Mouse (Mus musculus) hindbrain, embryonic 10.5 days (tissue): ENCODE measurements around the gene Odf3l2. TPM values are rescaled to one million over a fixed set of nuclear protein-coding genes. Genes with fewer than 3 reads are reported as not detected.

Source experiments
- DNase-seq: peaks from one replicate; pipeline ENCODE4 v3.0.0-alpha.2; 2017; ENCODE audit warnings: low spot score
- H3K27ac ChIP-seq: fragments of 300-500 bp; sonication (generic); 2 replicates; pipeline ENCODE4 v1.5.1; 2016; ENCODE audit warnings: mild to moderate bottlenecking, moderate library complexity
- H3K27me3 ChIP-seq: fragments of 300-500 bp; sonication (generic); 2 replicates; pipeline ENCODE4 v1.6.1; 2016; ENCODE audit warnings: mild to moderate bottlenecking; ENCODE audit not compliant: poor library complexity, insufficient read depth, severe bottlenecking
- H3K36me3 ChIP-seq: fragments of 300-500 bp; sonication (generic); 2 replicates; pipeline ENCODE4 v1.6.1; 2016; ENCODE audit warnings: mild to moderate bottlenecking, moderate library complexity
- H3K4me1 ChIP-seq: fragments of 300-500 bp; sonication (generic); replicated peaks from 2 replicates; pipeline ENCODE4 v1.6.1; 2016; ENCODE audit warnings: mild to moderate bottlenecking
- H3K4me3 ChIP-seq: fragments of 300-500 bp; sonication (generic); 2 replicates; pipeline ENCODE4 v1.5.1; 2016; ENCODE audit warnings: mild to moderate bottlenecking, moderate library complexity
- H3K9me3 ChIP-seq: fragments of 300-500 bp; sonication (generic); 2 replicates; pipeline ENCODE4 v1.6.1; 2016; ENCODE audit warnings: mild to moderate bottlenecking, moderate library complexity
- WGBS: fragments of 180-500 bp; shearing (Covaris S2); methylation state at CpG from one replicate; pipeline ENCODE4 v1.1.7; 2016; 5-methylcytosine and 5-hydroxymethylcytosine counted together
- polyA plus RNA-seq: library from polyadenylated mRNA; unstranded; fragments of >200 nt; fragmentation: Nextera tagmentation; extraction: Ambion mirVana; gene quantifications from 2 replicates; pipeline ENCODE4 v1.2.1, GENCODE M21; 2016

Gene Odf3l2
- polyA plus RNA-seq, 1 experiment from 2014 or later = not detected

DNA sequence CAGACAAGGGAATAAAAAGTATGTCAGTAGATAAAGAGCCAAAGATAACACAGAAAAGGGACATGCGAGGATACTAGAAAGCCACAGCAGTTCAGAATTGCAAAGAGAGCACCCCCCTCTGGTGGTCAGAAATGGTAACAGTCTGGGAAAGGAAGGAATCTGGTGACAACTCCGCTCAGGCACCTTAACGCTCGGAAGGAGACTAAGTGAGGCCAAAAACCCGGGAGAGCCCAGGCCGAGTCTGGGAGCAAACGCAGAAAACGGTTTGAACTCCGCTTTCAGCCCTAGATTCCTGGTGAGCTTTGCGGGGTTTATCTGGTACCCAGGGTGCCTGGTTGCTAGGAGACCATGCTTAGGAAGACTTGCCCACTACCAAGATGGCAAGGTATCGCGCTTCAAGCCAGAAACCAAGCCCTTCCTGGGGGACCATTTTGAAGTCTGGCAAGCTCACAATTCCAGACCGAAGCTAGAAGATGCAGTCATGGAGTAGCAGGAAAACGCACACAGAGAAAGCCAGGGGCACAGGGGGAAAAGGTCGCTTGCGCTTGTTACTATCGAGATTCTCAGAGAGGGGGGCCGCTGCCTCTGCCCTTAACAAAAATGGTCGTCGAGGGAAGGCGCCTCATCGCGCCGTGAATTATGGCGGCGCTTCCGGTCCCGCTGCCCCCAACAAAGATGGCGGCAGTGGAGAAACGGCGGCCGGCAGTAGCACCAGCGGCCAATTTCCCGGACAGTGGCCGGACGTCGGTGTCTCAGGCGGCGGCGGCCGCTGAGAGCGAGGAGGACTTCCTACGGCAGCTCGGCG is 23.4 kb upstream of the Odf3l2 start, which contains the start of gene Tpgs1:
Tpgs1 (plus strand) TSS at position 599 of the 805 bp plus-strand sequence.
- WGBS = under 1% methylated on average over 45 of the region's 45 CpGs

DNA sequence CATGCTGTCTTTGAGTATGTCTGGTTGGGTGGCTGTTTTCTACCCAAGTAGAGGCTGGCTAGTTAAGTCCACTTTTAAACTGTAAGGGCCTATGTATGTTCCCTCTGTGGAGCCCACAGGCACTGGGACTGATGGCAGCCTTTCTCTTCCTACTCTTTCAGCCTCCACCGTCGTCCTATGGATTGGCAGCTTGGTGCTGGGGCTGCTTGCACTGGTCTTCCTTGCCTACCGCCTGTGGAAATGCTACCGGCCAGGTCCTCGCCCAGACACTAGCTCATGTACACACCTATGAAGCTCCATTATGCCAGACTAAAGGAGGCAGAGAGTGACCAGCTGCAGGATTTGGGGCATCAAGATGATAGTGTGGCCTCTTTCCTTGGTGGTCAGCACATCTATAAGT is 22.5 kb upstream of the Odf3l2 start:
- DNase-seq = no peak
- Histone ChIP-seq H3K27me3 (no peaks in the 10 kb centered on the region), H3K4me1 (peaks cover 40% of the 10 kb centered on the region), H3K9me3 (no peaks in the 10 kb centered on the region), H3K36me3 (peaks cover 17% of the 10 kb centered on the region), H3K27ac (peak overlapping the region; percentile 98; the same call in 1 of the 2 replicates), H3K4me3 (peak overlapping the region; percentile 77; the same call in 1 of the 2 replicates)
- WGBS = 85% methylated on average over 5 of the region's 5 CpGs

More for the DNA sequence above, 23.4 kb upstream of the Odf3l2 start, which contains the start of gene Tpgs1:
- peak; percentile 93 for DNase-seq
- peaks cover 38% of the 10 kb centered on the region for H3K4me1 ChIP-seq
- H3K9me3 ChIP-seq = no peaks in the 10 kb centered on the region
- peaks cover 26% of the 10 kb centered on the region for H3K36me3 ChIP-seq
- H3K27me3 ChIP-seq = no peaks in the 10 kb centered on the region
- H3K27ac ChIP-seq = peak within 1 kb of the TSS; percentile 98
- peak within 1 kb of the TSS; percentile 77 for H3K4me3 ChIP-seq

DNA sequence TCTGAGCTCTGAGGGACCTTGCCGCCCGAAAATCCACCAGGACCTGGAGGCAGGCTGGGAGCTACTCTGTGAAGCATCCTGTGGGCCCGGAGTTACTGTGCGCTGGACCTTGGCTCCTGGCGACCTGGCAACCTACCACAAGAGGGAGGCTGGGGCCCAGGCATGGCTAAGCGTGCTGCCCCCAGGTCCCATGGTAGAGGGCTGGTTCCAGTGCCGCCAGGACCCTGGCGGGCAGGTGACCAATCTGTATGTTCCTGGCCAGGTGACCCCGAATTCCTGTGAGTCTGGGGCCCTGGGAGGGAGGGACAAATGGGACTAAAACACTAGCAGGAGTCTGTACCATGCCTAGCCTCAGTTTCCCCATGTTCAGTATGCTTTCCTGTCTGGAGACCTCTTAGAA is 21.0 kb upstream of the Odf3l2 start:
- WGBS = 70% methylated on average over 9 of the region's 9 CpGs

DNA sequence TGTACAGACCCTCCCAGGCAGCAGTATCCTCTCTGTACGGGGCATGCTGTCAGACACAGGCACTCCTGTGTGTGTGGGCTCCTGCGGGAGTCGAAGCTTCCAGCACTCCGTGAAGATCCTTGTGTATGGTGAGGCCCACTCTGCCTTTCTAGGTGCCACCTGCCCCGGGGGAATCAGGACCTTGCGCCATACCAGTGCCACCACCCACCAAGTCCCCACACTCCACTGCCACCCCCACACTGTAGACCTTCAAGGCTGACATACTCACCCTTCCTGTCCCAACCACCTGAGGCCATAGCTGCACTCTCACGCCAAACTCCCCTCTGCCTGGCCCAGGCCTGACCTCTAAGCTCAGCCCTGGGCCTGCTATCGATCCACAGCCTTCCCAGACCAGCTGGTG is 19.5 kb upstream of the Odf3l2 start:
- no peak for DNase-seq
- WGBS = 89% methylated on average over 8 of the region's 8 CpGs
- no peak overlapping the region for H3K27ac ChIP-seq
- no peaks in the 10 kb centered on the region for H3K36me3 ChIP-seq
- H3K27me3 ChIP-seq = no peaks in the 10 kb centered on the region
- H3K9me3 ChIP-seq = no peaks in the 10 kb centered on the region
- peaks cover 30% of the 10 kb centered on the region for H3K4me1 ChIP-seq
- H3K4me3 ChIP-seq = no peak overlapping the region

More for the DNA sequence above, 21.0 kb upstream of the Odf3l2 start:
- Histone ChIP-seq H3K4me3 (no peak overlapping the region), H3K4me1 (peaks cover 40% of the 10 kb centered on the region), H3K9me3 (no peaks in the 10 kb centered on the region), H3K36me3 (0 out of 2 replicates have a peak, but pooled peaks cover 2% of the 10 kb centered on the region), H3K27ac (no peak overlapping the region), H3K27me3 (no peaks in the 10 kb centered on the region)
- no peak for DNase-seq

DNA sequence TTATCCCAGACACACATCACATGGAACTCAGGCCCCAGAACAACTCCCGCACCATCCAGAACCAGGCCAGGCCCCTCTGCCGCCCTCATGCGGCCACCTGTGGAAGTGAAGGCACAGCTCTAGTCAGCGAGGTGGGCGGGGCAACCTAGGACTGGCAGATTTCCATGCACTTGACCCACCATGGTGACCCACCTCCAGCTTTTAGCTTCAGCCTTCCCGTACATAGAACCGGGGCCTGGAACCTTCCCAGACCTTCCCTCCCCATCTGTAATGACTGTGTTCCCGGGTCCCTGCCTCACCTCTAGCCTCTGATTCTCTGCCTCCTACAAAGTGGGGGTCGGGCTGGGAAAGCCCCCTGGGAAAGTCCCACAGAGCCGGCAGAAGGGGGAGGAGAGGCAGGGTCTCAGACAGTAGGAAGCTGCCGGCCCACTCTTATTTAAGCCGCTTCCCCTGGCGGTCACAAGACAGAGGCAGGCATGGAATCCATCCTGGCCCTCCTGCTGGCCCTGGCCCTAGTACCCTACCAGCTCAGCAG is 18.7 kb upstream of the Odf3l2 start, which contains the start of gene Madcam1:
Madcam1 (plus strand) TSS at position 429 of the 535 bp plus-strand sequence.
- Histone ChIP-seq H3K4me1 (peaks cover 28% of the 10 kb centered on the region), H3K27me3 (no peaks in the 10 kb centered on the region), H3K36me3 (no peaks in the 10 kb centered on the region), H3K27ac (no peak within 1 kb of the TSS), H3K9me3 (no peaks in the 10 kb centered on the region), H3K4me3 (no peak within 1 kb of the TSS)
- WGBS = 12% methylated on average over 13 of the region's 13 CpGs
- DNase-seq = peak; percentile 87

DNA sequence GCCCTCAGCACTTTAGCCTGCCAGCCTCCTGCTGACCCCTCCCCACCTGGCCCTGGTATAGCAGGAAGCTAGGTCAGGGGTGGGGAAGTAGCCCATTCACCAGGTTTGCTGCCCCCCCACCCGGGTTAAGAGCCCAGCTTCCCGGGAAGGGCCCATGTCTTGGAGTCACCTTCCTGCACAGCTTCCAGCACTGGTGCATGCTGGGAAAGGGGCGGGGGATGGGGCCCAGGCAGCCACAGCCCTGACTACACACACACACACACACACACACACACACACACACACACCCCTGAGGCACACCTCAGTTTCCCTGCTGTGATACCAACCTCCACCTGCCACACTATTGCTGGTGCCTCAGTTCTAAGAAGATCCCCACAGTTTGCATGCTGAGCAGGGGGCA is 16.3 kb upstream of the Odf3l2 start:
- 62% methylated on average over 3 of the region's 3 CpGs for WGBS
- Histone ChIP-seq H3K27me3 (no peaks in the 10 kb centered on the region), H3K9me3 (no peaks in the 10 kb centered on the region), H3K4me3 (no peak overlapping the region), H3K36me3 (no peaks in the 10 kb centered on the region), H3K4me1 (peaks cover 22% of the 10 kb centered on the region), H3K27ac (0 out of 2 replicates have a peak overlapping the region, but pooled peaks have one; percentile 36)
- no peak for DNase-seq

DNA sequence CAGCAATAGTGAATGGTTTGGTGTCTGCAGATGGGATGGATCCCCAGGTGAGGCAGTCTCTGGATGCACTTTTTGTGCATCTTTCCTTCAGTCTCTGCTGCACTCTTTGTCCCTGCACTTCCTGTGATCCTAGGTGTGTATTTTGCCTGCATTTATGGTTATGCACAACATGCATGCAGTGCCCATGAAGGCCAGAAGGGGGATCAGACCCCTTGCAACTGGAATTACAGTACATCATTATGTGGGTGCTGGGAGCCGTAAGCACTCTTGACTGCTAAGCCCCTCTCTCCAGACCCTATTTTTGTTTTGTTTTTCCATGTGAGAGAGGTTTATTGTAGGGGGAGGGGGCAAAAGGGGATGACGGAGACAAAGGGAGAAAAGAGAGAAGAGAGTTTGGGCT is 14.8 kb upstream of the Odf3l2 start:
- Histone ChIP-seq H3K9me3 (no peaks in the 10 kb centered on the region), H3K4me1 (peaks cover 21% of the 10 kb centered on the region), H3K36me3 (no peaks in the 10 kb centered on the region), H3K27me3 (no peaks in the 10 kb centered on the region), H3K27ac (no peak overlapping the region), H3K4me3 (no peak overlapping the region)
- DNase-seq = no peak
- WGBS = 86% methylated on average over 2 of the region's 2 CpGs

DNA sequence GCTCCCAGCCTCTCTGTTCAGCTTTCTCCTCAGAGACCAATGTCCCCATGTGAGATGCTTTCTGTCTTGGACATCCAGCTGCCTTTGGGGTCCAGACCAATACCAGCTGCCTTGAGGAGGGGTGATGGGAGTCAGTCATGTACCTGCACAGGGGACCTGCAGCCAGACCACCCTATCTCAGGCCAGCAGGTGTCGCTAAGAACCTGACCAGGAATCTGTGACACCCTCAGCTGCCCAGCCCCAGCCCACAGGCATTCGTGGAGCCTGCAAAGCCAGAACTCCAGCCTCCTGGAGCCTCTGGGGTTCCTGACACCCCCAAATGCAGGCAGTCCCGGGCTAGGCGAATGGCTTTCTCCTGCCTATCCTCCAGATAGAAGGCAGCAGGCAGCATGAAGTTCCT is 13.3 kb upstream of the Odf3l2 start:
- Histone ChIP-seq H3K36me3 (no peaks in the 10 kb centered on the region), H3K9me3 (no peaks in the 10 kb centered on the region), H3K4me1 (peaks cover 20% of the 10 kb centered on the region), H3K4me3 (no peak overlapping the region), H3K27ac (no peak overlapping the region), H3K27me3 (no peaks in the 10 kb centered on the region)
- WGBS = 21% methylated on average over 4 of the region's 4 CpGs
- DNase-seq = no peak

DNA sequence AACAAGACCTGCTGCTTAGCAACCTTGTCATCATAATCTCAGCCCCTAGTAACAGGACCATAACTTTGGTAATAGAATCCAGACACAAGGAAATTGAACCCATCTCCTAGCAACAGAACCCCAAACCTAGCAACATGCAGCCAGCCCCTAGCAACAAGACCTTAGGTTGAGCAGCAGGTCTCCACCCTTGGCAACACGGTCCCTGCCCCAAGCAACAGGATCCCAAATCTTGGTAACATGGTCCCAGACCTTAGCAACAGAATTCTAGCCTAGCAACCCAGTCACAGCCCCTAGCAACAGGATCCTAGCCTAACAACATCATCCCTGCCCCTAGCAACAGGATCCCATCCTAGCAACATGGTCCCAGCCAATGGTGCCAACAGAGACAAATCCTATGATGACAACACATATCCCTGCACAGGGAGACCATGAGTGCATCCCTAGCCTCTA is 9.4 kb upstream of the Odf3l2 start:
- 45% methylated on average over 1 of the region's 1 CpGs for WGBS
- DNase-seq = peak; percentile 51
- Histone ChIP-seq H3K36me3 (no peaks in the 10 kb centered on the region), H3K27me3 (no peaks in the 10 kb centered on the region; the same call in 1 of the 2 replicates), H3K4me3 (no peak overlapping the region), H3K4me1 (peaks cover 10% of the 10 kb centered on the region), H3K9me3 (no peaks in the 10 kb centered on the region), H3K27ac (no peak overlapping the region)

DNA sequence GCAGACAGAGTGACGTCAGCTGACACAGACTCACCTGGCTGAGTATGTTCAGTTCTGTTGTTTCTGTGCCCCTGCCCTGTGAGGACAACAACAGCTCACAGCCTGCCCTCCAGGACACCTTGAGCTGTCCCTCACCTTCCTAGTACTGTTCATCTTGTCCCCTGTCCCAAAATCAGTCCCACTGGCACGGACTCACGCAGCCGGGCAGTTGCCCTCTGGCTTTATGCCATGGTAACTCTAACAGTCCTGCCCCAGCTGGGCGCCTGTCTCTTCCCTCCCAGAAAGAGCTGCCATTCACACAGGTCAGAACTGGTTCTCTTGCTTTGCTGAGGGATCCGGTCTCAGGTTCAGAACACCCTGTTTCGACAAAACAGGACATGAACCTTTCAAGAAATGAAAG is 7.3 kb upstream of the Odf3l2 start:
- Histone ChIP-seq H3K4me1 (peaks cover 10% of the 10 kb centered on the region), H3K36me3 (no peaks in the 10 kb centered on the region), H3K27me3 (no peaks in the 10 kb centered on the region; the same call in 1 of the 2 replicates), H3K4me3 (no peak overlapping the region), H3K27ac (no peak overlapping the region), H3K9me3 (no peaks in the 10 kb centered on the region)
- WGBS = 90% methylated on average over 7 of the region's 7 CpGs
- DNase-seq = no peak

DNA sequence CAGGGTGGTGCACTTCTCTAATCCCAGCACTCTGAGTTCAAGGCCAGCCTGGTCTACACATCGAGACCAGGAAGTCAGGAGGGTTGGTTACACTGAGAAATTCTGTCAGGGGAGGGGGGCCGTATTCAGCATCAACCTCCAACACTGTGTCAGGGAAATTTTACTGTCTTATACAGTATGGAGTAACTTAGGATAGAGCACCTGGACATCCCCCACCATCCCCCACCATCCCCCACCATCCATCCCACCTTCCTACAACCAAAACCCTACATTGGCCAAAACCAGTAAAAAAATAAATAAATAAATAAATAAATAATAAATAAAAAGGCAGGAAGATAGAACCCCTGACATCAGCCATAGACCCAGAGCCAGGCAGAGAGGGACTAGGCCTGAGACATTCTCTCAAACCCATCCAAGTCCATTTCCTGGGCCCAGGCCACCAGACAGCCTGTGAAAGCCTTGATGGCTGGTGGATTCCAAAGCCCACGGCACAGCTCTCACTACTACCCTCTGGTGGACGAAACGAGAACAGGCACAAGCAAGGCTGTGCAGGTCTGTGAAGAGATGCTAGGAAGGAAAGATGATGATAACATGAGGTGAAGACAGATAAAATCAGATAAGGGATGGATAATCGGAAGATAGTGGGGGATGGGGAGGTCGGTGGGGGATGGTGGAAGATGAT is 3.7 kb upstream of the Odf3l2 start:
- WGBS = 31% methylated on average over 7 of the region's 7 CpGs
- H3K27ac ChIP-seq = no peak overlapping the region
- no peaks in the 10 kb centered on the region for H3K9me3 ChIP-seq
- H3K4me1 ChIP-seq = peaks cover 8% of the 10 kb centered on the region
- H3K4me3 ChIP-seq = no peak overlapping the region
- no peaks in the 10 kb centered on the region for H3K36me3 ChIP-seq
- DNase-seq = peak; percentile 79
- no peaks in the 10 kb centered on the region; the same call in 1 of the 2 replicates for H3K27me3 ChIP-seq

DNA sequence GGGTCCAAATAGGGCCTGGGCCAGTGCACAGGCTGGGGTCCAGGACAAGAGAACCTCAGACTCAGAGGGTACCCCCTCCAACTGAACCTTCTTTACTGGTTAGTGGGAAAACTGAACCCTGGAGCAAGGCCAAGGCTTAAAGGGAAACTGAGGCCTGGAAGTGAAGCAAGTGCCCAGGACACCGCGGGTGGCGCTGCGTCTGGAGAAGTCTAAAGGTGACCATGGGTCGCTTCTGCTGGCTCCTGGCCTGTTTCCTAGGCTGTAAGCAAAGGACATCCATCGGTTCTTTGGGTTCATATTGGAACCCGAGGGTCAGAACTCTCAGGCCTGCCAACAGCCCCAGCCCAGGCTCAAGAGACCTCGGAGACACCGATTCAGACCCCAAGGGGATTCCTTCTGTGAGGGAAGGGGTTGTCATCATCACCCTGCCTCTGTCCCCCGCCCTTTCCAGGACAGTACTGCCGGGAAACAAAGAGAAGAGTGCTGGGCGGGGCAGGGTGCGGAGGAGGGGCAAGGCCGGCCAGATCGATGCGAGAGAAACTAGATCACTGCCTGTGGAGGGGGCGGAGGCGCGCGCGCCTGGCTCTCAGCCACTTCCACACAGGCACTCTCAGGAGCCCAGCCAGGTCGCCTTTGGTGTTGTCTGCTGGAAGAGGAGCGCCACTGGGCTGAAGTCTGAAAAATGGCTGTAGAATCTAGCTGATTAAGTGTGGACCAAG is 6.9 kb downstream of the Odf3l2 start:
- peaks cover 33% of the 10 kb centered on the region for H3K27me3 ChIP-seq
- 3% methylated on average over 23 of the region's 23 CpGs for WGBS

More for the DNA sequence above, 6.9 kb downstream of the Odf3l2 start:
- Histone ChIP-seq H3K4me3 (peak overlapping the region; percentile 86), H3K4me1 (peaks cover 50% of the 10 kb centered on the region), H3K27ac (peak overlapping the region; percentile 94), H3K36me3 (no peaks in the 10 kb centered on the region), H3K9me3 (no peaks in the 10 kb centered on the region)
- DNase-seq = peak; percentile 77
